Mouse (Mus musculus): ENCODE data around the gene Gm10563.
"Not testable (repeated sequence)": the region's sequence is repeated elsewhere in the genome, so short reads cannot be mapped to it uniquely, and the experiment has no call there.

The Gm10563 gene

GRCm38 (mm10) chr4:155645308-155645707 lies at the start of gene Gm10563:
Gm10563 (minus strand) TSS chr4:155645408.
- DNase-seq (ENCODE audit: low read depth) = not testable (repeated sequence)

DNA sequence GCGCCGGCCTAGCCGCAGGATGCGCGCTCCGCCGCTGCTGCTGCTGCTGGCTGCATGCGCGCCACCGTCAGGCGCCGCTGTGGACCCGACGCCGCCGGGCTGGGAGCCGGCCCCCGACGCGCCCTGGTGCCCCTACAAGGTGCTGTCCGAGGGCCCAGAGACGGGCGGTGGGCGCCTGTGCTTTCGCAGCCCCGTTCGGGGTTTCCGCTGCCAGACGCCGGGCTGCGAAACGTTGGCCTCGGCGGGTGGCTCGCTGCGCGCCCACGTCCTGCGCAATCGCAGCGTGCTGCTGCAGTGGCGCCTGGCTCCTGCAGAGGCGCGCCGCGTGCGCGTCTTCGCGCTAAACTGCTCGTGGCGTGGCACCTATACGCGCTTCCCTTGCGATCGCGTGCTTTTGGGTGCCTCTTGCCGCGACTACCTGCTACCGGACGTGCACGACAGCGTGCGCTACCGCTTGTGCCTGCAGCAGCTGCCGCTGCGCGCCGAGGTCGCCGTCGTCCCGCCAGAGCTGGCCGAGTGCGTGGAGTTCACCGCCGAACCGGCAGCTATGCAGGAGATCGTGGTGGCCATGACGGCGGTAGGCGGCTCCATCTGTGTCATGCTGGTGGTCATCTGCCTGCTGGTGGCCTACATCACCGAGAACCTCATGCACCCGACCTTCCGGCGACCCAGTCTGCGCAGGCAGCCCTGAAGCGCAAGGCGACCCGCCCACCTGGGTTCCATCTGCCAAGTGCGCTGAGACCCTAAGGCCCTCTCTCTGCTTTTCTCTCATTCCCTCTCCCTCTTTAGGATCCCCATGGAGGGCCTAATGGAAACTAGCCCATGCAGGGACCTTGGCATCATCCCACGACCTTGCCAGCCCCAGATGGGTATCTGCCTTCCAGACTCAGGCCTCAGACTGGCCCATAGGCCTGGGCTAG lies 49.5 kb upstream of the Gm10563 start:
- DNase-seq (ENCODE audit: low read depth) = no peak

DNA sequence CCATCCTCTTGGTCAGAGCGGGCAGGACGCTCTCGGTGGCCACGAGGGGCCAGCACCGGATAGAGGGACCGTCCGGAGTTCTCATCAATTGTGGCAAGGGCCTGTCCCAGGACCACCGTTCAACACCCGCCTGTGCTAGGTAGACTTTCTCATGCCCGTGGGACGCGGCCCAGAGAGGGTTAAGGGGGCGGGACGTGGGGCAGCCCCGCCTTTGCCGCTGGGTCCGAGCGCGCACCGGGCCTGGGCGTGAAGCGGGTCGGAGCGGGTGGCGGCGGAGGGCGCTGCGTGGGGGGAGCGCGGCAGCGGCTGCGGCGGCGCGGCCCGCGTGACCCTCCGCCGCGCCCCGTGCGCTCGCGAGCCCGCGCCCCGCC lies 48.9 kb upstream of the Gm10563 start, which contains the start of gene Fndc10:
Gene Fndc10, plus strand, starts transcription at position 232 of the 371 bp plus-strand sequence.
- no peak for DNase-seq (ENCODE audit: low read depth)

DNA sequence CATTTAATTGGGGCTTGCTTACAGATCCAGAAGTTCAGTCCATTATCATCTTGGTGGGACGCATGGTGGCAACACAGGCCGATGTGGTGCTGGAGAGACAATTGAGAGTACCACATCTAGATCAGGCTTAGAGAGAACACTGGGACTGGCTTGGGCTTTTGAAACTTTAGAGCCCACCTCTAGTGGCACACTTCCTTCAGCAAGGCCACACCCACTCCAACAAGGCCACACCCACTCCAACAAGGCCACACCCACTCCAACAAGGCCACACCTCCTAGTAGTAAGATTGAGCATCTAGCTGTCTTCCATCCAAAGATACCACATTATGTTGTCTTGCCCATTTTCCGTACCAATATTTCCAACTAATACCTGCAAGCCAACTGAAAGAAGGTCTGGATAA lies 47.2 kb upstream of the Gm10563 start:
- DNase-seq (ENCODE audit: low read depth) = no peak

GRCm38 (mm10) chr4:155690571-155691375 lies 45.6 kb upstream of the Gm10563 start:
- no peak for DNase-seq (ENCODE audit: low read depth)

DNA sequence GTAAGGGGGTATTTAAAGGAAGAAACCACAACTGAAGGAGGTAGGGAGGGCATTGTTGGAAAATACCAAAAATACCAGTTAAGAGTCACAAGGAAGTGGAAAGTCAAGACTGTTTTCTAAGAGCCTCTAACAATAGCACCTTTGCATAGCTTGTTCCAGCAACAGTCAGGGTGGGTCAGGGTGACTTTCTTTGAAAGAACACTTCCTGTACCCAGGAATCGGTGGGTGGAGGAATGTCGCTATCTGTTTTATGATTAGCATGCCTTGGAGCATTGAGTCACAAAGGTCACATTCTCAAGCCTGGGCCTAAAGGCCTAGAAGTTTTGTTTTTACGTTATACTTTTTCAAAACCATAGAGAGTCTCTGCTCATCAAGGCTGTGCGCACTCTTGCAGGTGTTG lies 42.6 kb upstream of the Gm10563 start:
- not testable (repeated sequence) for DNase-seq (ENCODE audit: low read depth)

GRCm38 (mm10) chr4:155683670-155684277 lies 38.6 kb upstream of the Gm10563 start:
- peak; percentile 83 for DNase-seq (ENCODE audit: low read depth)

GRCm38 (mm10) chr4:155675991-155676390 lies 30.8 kb upstream of the Gm10563 start:
- DNase-seq (ENCODE audit: low read depth) = peak; percentile 50

DNA sequence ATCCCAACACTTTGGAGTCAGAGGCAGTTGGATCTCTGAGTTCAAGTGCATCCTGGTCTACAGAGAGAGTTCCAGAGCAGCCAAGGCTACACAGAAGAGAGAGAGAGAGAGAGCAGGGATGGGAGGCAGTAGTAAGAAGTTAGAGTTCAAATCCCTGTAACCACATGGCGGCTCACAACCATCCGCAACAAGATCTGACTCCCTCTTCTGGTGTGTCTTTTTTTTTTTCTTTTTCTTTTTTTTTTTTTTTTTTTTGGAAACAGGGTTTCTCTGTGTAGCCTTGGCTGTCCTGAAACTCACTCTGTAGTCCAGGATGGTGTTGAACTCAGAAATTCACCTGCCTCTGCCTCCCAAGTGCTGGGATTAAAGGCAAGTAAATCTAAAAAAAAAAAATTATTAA lies 26.9 kb upstream of the Gm10563 start:
- DNase-seq (ENCODE audit: low read depth) = no peak

- not testable (repeated sequence) for DNase-seq (ENCODE audit: low read depth)
Measured at GRCm38 (mm10) chr4:155670236-155670635, 25.0 kb upstream of the Gm10563 start.

GRCm38 (mm10) chr4:155669598-155670075 lies 24.4 kb upstream of the Gm10563 start:
- no peak for DNase-seq (ENCODE audit: low read depth)

DNA sequence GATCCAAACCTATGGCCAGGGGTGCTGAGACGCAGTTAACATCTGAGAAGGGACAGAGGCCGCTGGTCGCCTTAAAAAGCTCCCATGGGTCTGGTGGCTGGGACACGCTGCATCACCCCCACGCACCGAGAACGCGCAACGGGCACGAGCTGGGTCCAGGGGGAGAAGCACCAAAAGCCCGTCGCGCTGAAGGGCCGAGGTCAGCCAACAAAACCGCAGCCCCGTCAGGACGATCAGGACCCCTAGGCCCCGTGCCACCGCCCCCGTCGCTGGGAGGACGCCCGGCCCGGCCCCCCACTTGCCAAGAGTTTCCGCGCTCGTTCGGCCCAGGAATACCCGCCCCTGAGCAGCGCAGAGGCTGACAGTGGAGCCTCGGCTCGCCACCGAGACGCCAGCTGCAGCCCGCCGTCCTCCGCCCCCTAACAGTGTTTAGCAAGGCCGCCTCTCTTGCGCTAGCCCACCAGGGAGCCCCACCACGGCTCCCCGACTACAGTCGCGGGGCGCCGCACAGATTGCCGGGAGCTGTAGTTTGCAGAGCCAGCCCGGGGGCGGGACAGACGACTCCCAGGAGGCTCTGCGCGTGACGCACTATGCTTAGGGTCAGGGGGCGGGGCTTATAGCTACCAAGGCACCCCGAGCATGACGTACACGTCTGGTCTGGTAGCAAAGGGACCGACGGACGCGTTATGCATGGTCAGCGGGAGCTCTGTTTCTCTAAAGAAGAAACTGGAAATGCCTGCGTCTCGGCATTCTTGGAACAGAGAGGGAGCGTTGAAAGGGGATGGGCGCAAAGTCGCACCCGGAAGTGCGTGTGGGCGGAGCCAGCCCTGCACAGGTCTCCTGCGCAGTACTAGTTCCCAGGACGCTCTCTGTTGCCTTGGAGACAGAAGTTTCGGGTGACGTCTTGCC lies 23.7 kb upstream of the Gm10563 start, which contains the start of gene Mib2:
Gene Mib2, minus strand, starts transcription at position 510 of the 909 bp plus-strand sequence.
- peak; percentile 98 for DNase-seq (ENCODE audit: low read depth)

GRCm38 (mm10) chr4:155666903-155667302 lies 21.7 kb upstream of the Gm10563 start:
- DNase-seq (ENCODE audit: low read depth) = peak; percentile 53

DNA sequence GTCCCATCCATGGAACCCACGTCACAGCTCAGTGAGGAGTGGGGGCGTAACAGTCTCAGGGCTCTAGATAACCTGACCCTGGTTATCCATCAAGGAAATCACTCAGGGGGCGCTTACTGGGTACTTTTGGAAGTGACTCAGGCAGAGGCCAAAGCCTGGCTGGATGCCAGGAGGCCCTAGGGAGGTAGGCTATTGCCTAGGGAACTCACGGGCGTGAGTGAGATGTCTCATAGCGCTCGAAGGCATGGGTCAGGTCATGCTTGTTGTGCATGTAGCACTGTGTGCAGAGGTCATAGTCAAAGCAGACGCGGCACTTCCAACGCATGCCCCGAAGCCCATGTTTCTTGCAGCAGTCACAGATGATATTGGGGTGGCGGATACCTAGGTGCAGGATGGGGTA lies 15.4 kb upstream of the Gm10563 start:
- DNase-seq (ENCODE audit: low read depth) = peak; percentile 66

DNA sequence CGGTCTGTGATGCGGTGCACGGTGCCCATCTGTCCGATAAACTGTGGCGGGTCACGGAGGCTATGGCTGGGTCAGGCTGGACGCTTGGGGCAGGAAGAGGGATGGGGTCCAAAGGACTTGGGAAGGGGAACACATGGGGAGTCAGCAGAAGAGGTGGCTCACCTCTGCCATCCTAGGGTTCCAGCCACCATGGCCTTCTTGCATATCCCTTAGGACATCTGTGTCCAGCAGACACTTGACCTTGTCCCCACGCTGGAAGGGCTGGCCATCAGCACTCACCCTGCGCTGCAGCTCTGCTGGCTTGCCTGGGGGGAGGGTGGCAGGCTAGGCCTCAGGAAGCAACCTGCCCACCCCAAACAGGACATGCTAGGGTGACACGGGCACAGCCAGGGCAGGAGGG lies 13.8 kb upstream of the Gm10563 start:
- no peak for DNase-seq (ENCODE audit: low read depth)

GRCm38 (mm10) chr4:155656214-155656751 lies 11.1 kb upstream of the Gm10563 start:
- DNase-seq (ENCODE audit: low read depth) = no peak

DNA sequence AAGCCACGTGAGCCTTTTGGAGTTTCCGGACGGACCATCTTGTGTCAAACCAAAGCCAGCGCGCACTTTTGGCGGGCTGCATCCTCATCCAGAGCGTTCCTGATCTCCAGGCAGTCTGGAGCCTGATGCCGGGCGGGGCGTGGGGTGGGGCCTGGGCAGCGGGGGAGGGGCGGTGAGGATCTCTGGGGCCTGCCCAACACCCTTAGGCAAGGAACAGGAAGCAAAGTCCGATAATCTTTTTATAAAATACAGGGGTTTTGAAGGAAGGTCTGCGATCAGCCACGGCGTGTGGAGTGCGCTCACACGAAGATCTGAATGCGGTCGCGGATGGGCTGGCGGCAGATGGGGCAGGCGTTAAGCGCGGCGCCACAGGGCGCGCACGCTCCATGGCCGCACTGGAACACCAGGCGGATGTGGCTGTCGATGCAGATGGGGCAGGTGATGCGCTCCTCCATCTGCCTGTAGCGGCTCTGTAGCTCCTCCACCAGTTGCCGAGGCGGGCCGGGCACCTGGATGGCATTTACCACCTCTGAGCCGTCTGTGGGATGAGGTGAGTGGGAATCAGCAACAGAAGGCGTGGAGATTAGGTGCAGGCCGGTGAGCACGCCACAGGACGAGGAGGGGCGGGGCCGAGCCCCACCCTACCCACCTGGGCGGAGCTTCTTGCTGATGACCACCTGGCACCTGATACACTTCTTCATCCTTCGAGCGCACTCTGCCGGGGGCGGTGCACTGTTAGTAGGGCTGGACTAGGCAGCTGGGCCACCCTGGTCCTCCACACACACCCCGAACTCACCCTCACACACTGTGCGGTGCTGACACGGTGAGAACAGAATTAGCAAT lies 9.5 kb upstream of the Gm10563 start:
- DNase-seq (ENCODE audit: low read depth) = no peak

DNA sequence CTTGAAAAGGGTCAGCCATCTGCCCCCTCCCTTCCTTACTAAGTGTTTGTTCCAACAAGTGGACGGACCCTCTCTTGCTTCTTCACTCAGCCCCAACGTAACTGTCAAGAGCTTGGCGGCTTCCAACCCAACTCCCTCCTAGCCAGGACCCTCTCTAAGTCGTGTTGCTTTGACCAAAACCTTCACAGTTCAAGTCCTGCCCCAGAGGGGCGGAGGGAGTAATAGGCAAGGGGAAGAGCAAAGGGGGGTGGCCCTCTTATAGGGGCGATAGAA lies 8.9 kb upstream of the Gm10563 start:
- DNase-seq (ENCODE audit: low read depth) = no peak

GRCm38 (mm10) chr4:155653451-155654182 lies 8.4 kb upstream of the Gm10563 start:
- DNase-seq (ENCODE audit: low read depth) = no peak

DNA sequence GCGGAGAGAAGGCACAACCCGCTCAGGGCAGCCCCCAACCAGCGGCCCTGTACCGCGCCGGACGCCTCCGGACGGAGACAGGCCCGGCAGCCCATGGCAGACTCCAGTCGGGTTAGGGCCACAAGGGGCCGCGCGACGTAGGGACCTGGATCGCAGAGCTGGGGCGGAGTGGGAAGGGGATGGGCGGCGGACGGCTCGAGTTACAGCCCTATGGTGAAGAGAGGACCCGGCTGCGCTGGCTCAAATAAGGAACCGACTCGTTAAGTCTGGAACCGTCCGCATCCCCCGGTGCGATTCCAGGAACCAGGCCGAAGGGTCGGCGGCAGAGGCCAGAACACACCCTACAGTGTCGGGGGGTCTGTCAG lies 7.9 kb upstream of the Gm10563 start, which contains the start of gene Mmp23:
Gene Mmp23, minus strand, starts transcription at position 299 of the 365 bp plus-strand sequence.
- no peak for DNase-seq (ENCODE audit: low read depth)
